Mouse (Mus musculus) heart, embryonic 16.5 days (tissue): Measurements from ENCODE around the gene Trim41. TPM values are rescaled to one million over a fixed set of nuclear protein-coding genes. Genes with fewer than 3 reads are reported as not detected.
"Not testable (repeated sequence)": the region's sequence is repeated elsewhere in the genome, so short reads cannot be mapped to it uniquely, and the experiment has no call there.

Experiments
- ATAC-seq: fragments of 200-750 bp; cut with Nextera tagmentation; replicated peaks from 2 replicates; pipeline ENCODE4 v1.8.0; 2017; ENCODE audit warnings: moderate number of reproducible peaks; ENCODE audit not compliant: insufficient read depth, low FRiP score; ENCODE audit errors: extremely low read depth
- H3K27ac ChIP-seq: fragments of 300-500 bp; sonication (generic); 2 replicates; pipeline ENCODE4 v1.5.1; 2014; ENCODE audit warnings: mild to moderate bottlenecking, low read length, control low read depth, moderate library complexity
- H3K27me3 ChIP-seq: fragments of 300-500 bp; sonication (generic); 2 replicates; pipeline ENCODE4 v1.6.1; 2014; ENCODE audit warnings: low read length, mixed read lengths; ENCODE audit not compliant: control insufficient read depth, insufficient read depth
- H3K36me3 ChIP-seq: fragments of 300-500 bp; sonication (generic); 2 replicates; pipeline ENCODE4 v1.6.1; 2014; ENCODE audit not compliant: control insufficient read depth, insufficient read depth
- H3K4me1 ChIP-seq: fragments of 300-500 bp; sonication (generic); 2 replicates; pipeline ENCODE4 v1.6.1; 2014; ENCODE audit warnings: low read length, mixed read lengths; ENCODE audit not compliant: control insufficient read depth, insufficient read depth
- H3K4me2 ChIP-seq: fragments of 300-500 bp; sonication (generic); 2 replicates; pipeline ENCODE4 v1.6.1; 2014; ENCODE audit warnings: low read depth, mild to moderate bottlenecking, control low read depth, low read length
- H3K4me3 ChIP-seq: fragments of 300-500 bp; sonication (generic); 2 replicates; pipeline ENCODE4 v1.5.1; 2014; ENCODE audit warnings: mild to moderate bottlenecking, control low read depth, low read length
- H3K9ac ChIP-seq: fragments of 300-500 bp; sonication (generic); 2 replicates; pipeline ENCODE4 v1.6.1; 2014; ENCODE audit warnings: low read length, control low read depth
- H3K9me3 ChIP-seq: fragments of 300-500 bp; sonication (generic); replicated peaks from 2 replicates; pipeline ENCODE4 v1.6.1; 2016; ENCODE audit warnings: low read length; ENCODE audit not compliant: control insufficient read depth
- WGBS: fragments of 180-500 bp; shearing (Covaris S2); extraction: QIAGEN DNeasy Blood & Tissue Kit; methylation state at CpG from one replicate; pipeline ENCODE4 v1.1.7; 2014; 5-methylcytosine and 5-hydroxymethylcytosine counted together
- polyA plus RNA-seq: library from polyadenylated mRNA; unstranded; fragments of >200 nt; fragmentation: Nextera tagmentation; extraction: Ambion mirVana; gene quantifications from 2 replicates; pipeline ENCODE4 v1.2.1, GENCODE M21; 2015

Trim41 gene
- polyA plus RNA-seq, 1 experiment from 2014 or later: 4.2 TPM

DNA sequence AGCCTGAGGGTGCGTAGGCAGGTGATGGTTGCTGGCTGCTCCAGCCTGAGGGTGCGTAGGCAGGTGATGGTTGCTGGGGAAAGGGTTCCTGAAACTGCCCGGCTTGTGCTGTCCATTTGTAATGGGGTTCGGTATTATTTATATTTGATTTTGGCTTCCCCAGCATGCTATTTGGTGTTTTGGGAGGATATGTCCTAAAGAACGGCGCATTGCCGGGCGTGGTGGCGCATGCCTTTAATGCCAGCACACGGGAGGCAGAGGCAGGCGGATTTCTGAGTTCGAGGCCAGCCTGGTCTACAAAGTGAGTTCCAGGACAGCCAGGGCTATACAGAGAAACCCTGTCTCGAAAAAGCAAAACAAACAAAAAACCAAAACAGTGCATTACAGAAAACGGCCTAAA, 4.1 kb upstream of the Trim41 start:
- not testable (repeated sequence) for H3K4me1 ChIP-seq, H3K9ac ChIP-seq, H3K27ac ChIP-seq, H3K9me3 ChIP-seq, H3K4me2 ChIP-seq, H3K36me3 ChIP-seq, H3K27me3 ChIP-seq, H3K4me3 ChIP-seq, ATAC-seq
- WGBS: 88% methylated on average over 14 of the region's 14 CpGs

DNA sequence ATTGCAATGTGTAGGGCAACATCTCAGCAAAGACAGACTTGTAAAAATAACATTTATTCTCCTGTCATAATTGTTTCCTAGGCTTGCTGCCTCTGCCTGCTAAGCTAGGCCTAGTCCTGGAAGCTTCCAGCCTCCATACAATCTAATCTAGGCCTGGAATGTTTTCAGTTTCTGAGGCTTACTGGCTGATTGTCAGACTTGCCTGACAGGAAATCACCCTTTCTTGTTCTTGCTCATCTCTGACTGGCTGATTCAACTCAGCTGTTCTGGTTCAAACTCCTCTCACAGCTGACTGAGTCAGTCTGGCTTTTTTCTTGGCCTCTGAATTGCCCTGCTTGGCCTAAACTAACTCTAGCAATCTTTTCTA, 3.1 kb upstream of the Trim41 start:
- no peak for ATAC-seq
- Histone ChIP-seq H3K27me3 (no peaks in the 10 kb centered on the region), H3K27ac (peak overlapping the region; percentile 44; the same call in 1 of the 2 replicates), H3K4me3 (no peak overlapping the region), H3K4me1 (peaks cover 11% of the 10 kb centered on the region), H3K4me2 (no peak overlapping the region), H3K36me3 (no peaks in the 10 kb centered on the region), H3K9ac (no peak overlapping the region), H3K9me3 (no peaks in the 10 kb centered on the region)

GRCm38 (mm10) chr11:48819614-48820307, 2.6 kb upstream of the Trim41 start:
- H3K27me3 ChIP-seq: no peaks in the 10 kb centered on the region
- no peaks in the 10 kb centered on the region for H3K9me3 ChIP-seq
- WGBS: 63% methylated on average over 7 of the region's 7 CpGs
- H3K36me3 ChIP-seq: no peaks in the 10 kb centered on the region
- no peak overlapping the region for H3K4me2 ChIP-seq
- peak overlapping the region; percentile 44; the same call in 1 of the 2 replicates for H3K27ac ChIP-seq
- no peak for ATAC-seq
- no peak overlapping the region for H3K4me3 ChIP-seq
- peaks cover 16% of the 10 kb centered on the region for H3K4me1 ChIP-seq
- H3K9ac ChIP-seq: no peak overlapping the region

DNA sequence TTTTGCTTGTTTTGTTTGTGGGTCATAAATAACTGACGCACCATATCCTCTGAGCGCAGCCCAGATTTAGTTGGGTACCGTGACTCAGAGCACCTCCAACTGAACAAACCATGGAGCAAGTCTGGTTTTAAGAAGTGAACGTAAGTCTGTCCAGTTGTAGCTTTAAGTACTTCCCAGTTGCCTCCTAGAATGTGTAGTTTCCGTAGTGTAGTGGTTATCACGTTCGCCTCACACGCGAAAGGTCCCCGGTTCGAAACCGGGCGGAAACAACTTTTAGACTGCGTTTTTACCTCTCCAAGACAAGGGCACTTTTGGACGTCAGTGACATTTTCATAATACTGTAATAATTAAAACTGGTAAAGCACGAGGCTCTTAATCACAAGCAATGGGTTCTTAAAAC, 1.2 kb upstream of the Trim41 start:
- H3K9ac ChIP-seq: peak overlapping the region; percentile 84
- peak overlapping the region; percentile 85 for H3K4me3 ChIP-seq
- peaks cover 1% of the 10 kb centered on the region; the same call in 1 of the 2 replicates for H3K36me3 ChIP-seq
- no peak for ATAC-seq
- peaks cover 17% of the 10 kb centered on the region for H3K4me1 ChIP-seq
- under 1% methylated on average over 16 of the region's 16 CpGs for WGBS
- H3K27ac ChIP-seq: peak overlapping the region; percentile 98
- peak overlapping the region; percentile 89 for H3K4me2 ChIP-seq
- no peaks in the 10 kb centered on the region for H3K27me3 ChIP-seq
- H3K9me3 ChIP-seq: no peaks in the 10 kb centered on the region

- Histone ChIP-seq H3K36me3 (peaks cover 6% of the 10 kb centered on the region; the same call in 1 of the 2 replicates), H3K4me1 (peaks cover 17% of the 10 kb centered on the region), H3K27ac (peak overlapping the region; percentile 98), H3K4me3 (peak overlapping the region; percentile 85), H3K27me3 (no peaks in the 10 kb centered on the region), H3K4me2 (peak overlapping the region; percentile 89), H3K9ac (peak overlapping the region; percentile 84), H3K9me3 (no peaks in the 10 kb centered on the region)
- no peak for ATAC-seq
- 3% methylated on average over 9 of the region's 9 CpGs for WGBS
These were observed 641 bp upstream of the Trim41 start for GRCm38 (mm10) chr11:48817794-48818193.

- Histone ChIP-seq H3K9ac (peak overlapping the region; percentile 84), H3K27ac (peak overlapping the region; percentile 83), H3K4me1 (peaks cover 17% of the 10 kb centered on the region), H3K4me3 (peak overlapping the region; percentile 85), H3K4me2 (peak overlapping the region; percentile 97), H3K9me3 (no peaks in the 10 kb centered on the region), H3K27me3 (no peaks in the 10 kb centered on the region), H3K36me3 (peaks cover 21% of the 10 kb centered on the region)
- ATAC-seq: peak; percentile 10
- 3% methylated on average over 19 of the region's 23 CpGs for WGBS
These were observed 822 bp downstream of the Trim41 start for GRCm38 (mm10) chr11:48816281-48816781.

- 68% methylated on average over 16 of the region's 16 CpGs for WGBS
- Histone ChIP-seq H3K9ac (peak overlapping the region; percentile 84), H3K4me3 (peak overlapping the region; percentile 85), H3K27ac (no peak overlapping the region), H3K4me1 (peaks cover 17% of the 10 kb centered on the region), H3K9me3 (no peaks in the 10 kb centered on the region), H3K36me3 (peaks cover 24% of the 10 kb centered on the region), H3K4me2 (peak overlapping the region; percentile 97), H3K27me3 (no peaks in the 10 kb centered on the region)
- ATAC-seq: no peak
These were observed 1.3 kb downstream of the Trim41 start for GRCm38 (mm10) chr11:48815851-48816250.

GRCm38 (mm10) chr11:48813782-48814181, 3.4 kb downstream of the Trim41 start:
- ATAC-seq: no peak
- Histone ChIP-seq H3K4me3 (no peak overlapping the region), H3K9ac (no peak overlapping the region), H3K9me3 (no peaks in the 10 kb centered on the region), H3K36me3 (peaks cover 41% of the 10 kb centered on the region), H3K27ac (no peak overlapping the region), H3K27me3 (no peaks in the 10 kb centered on the region), H3K4me1 (peaks cover 17% of the 10 kb centered on the region), H3K4me2 (no peak overlapping the region)

- 70% methylated on average over 2 of the region's 2 CpGs for WGBS
- Histone ChIP-seq H3K27me3 (no peaks in the 10 kb centered on the region), H3K36me3 (peaks cover 71% of the 10 kb centered on the region), H3K9ac (no peak overlapping the region), H3K4me2 (no peak overlapping the region), H3K4me3 (no peak overlapping the region), H3K4me1 (peaks cover 5% of the 10 kb centered on the region), H3K9me3 (no peaks in the 10 kb centered on the region), H3K27ac (no peak overlapping the region)
- no peak for ATAC-seq
These were observed 7.0 kb downstream of the Trim41 start for GRCm38 (mm10) chr11:48810142-48810541.
